Comparison of ENCODE assay signal across 9 mouse cellular contexts in genomic region chr7:141638077-141638476, GRCm38 (mm10). TPM values are rescaled to one million over a fixed set of nuclear protein-coding genes. Genes with fewer than 3 reads are reported as not detected.
DNase-seq lines count a peak whose midpoint lies in the region; ATAC-seq and TF ChIP-seq lines count a peak whose summit lies in the region.
"Not testable (repeated sequence)": the region's sequence is repeated elsewhere in the genome, so short reads cannot be mapped to it uniquely, and the experiment has no call there.
"Had no signal": no experiment of that assay in that cellular context is flagged by ENCODE, and none has a peak within 500 bp of the region (broad histone marks: within the 10 kb centered on the region; RNA-seq: fewer than 3 reads in every experiment).

No protein-coding gene starts in this region.

- 84% methylated on average over 3 of the region's 3 CpGs for WGBS in forebrain, embryonic 13.5 days
- WGBS in heart, embryonic 12.5 days = 97% methylated on average over 3 of the region's 3 CpGs
- 100% methylated on average over 1 of the region's 3 CpGs for WGBS in hindbrain, postnatal 0 days
- over 99% methylated on average over 2 of the region's 3 CpGs for WGBS in limb, embryonic 13.5 days
- 93% methylated on average over 1 of the region's 3 CpGs for WGBS in lung, embryonic 16.5 days
- WGBS in stomach, postnatal 0 days = 94% methylated on average over 1 of the region's 3 CpGs

- H3K4me1 ChIP-seq in forebrain, embryonic 13.5 days; heart, embryonic 12.5 days (replicated peaks); hindbrain, postnatal 0 days (ENCODE audit: insufficient read depth, low read length); limb, embryonic 13.5 days; lung, embryonic 16.5 days (replicated peaks; ENCODE audit: control insufficient read depth, insufficient read depth, low read length); stomach, postnatal 0 days (replicated peaks; ENCODE audit: control insufficient read depth, insufficient read depth): not testable (repeated sequence)

- H3K9me3 ChIP-seq in forebrain, embryonic 13.5 days (replicated peaks); heart, embryonic 12.5 days (replicated peaks); hindbrain, postnatal 0 days (ENCODE audit: low read length); limb, embryonic 13.5 days; lung, embryonic 16.5 days (ENCODE audit: control insufficient read depth, low read length); stomach, postnatal 0 days (ENCODE audit: control insufficient read depth, low read length): not testable (repeated sequence)

- TF ChIP-seq EP300 in stomach, postnatal 0 days (optimal IDR thresholded peaks at IDR 0.05) = not testable (repeated sequence)

- peak; percentile 12 for DNase-seq in adrenal gland, adult 8-10 months
- DNase-seq in hindbrain, postnatal 0 days (ENCODE audit: low spot score); stomach, postnatal 0 days (ENCODE audit: low spot score): not testable (repeated sequence)

- peak; percentile 62 for ATAC-seq in forebrain, embryonic 13.5 days
- peak; percentile 53; the same call in 1 of the 2 replicates for ATAC-seq in heart, embryonic 12.5 days (ENCODE audit: insufficient number of reproducible peaks, low FRiP score)
- peak; percentile 46 for ATAC-seq in hindbrain, postnatal 0 days
- peak; percentile 44; the same call in 1 of the 2 replicates for ATAC-seq in limb, embryonic 13.5 days (ENCODE audit: low FRiP score, low read depth)
- ATAC-seq in lung, embryonic 16.5 days (ENCODE audit: low read depth) = peak; percentile 46; the same call in 1 of the 2 replicates
- peak; percentile 49 for ATAC-seq in monocyte, adult 5-6 weeks (replicated peaks; ENCODE audit: insufficient number of reproducible peaks, low FRiP score, low TSS enrichment, poor library complexity, severe bottlenecking)
- peak; percentile 48 for ATAC-seq in stomach, postnatal 0 days (ENCODE audit: low FRiP score, low TSS enrichment)

- H3K36me3 ChIP-seq in forebrain, embryonic 13.5 days (ENCODE audit: poor library complexity, severe bottlenecking) = peaks cover 19% of the 10 kb centered on the region
- peaks cover 18% of the 10 kb centered on the region for H3K36me3 ChIP-seq in heart, embryonic 12.5 days
- not testable (repeated sequence) for H3K36me3 ChIP-seq in hindbrain, postnatal 0 days (ENCODE audit: insufficient read depth, low read length); lung, embryonic 16.5 days (ENCODE audit: control insufficient read depth, insufficient read depth, low read length); stomach, postnatal 0 days (ENCODE audit: control insufficient read depth, insufficient read depth, low read length)
- peaks cover 19% of the 10 kb centered on the region for H3K36me3 ChIP-seq in limb, embryonic 13.5 days

- H3K27me3 ChIP-seq in forebrain, embryonic 13.5 days; heart, embryonic 12.5 days (replicated peaks); hindbrain, postnatal 0 days (ENCODE audit: insufficient read depth, low read length); limb, embryonic 13.5 days; lung, embryonic 16.5 days (ENCODE audit: control insufficient read depth, insufficient read depth, low read depth, low read length); stomach, postnatal 0 days (ENCODE audit: control insufficient read depth, insufficient read depth, low read length): not testable (repeated sequence)

- not testable (repeated sequence) for H3K27ac ChIP-seq in forebrain, embryonic 13.5 days; heart, embryonic 12.5 days (ENCODE audit: poor library complexity, severe bottlenecking); hindbrain, postnatal 0 days; limb, embryonic 13.5 days; lung, embryonic 16.5 days (ENCODE audit: low read length); stomach, postnatal 0 days (replicated peaks)

- not testable (repeated sequence) for H3K4me3 ChIP-seq in forebrain, embryonic 13.5 days; heart, embryonic 12.5 days; hindbrain, postnatal 0 days (ENCODE audit: low read length); limb, embryonic 13.5 days; lung, embryonic 16.5 days (ENCODE audit: low read length); stomach, postnatal 0 days (ENCODE audit: low read depth, low read length)

- not testable (repeated sequence) for H3K9ac ChIP-seq in forebrain, embryonic 13.5 days; heart, embryonic 12.5 days; hindbrain, postnatal 0 days (replicated peaks; ENCODE audit: low read length); limb, embryonic 13.5 days; lung, embryonic 16.5 days (ENCODE audit: low read length); stomach, postnatal 0 days (ENCODE audit: low read length)

- not testable (repeated sequence) for H3K4me2 ChIP-seq in forebrain, embryonic 13.5 days; heart, embryonic 12.5 days; hindbrain, postnatal 0 days (ENCODE audit: low read depth, low read length); limb, embryonic 13.5 days (replicated peaks); lung, embryonic 16.5 days (ENCODE audit: low read depth, low read length); stomach, postnatal 0 days (replicated peaks; ENCODE audit: low read depth)

- TF ChIP-seq CTCF in hindbrain, postnatal 0 days (IDR thresholded peaks at IDR 0.05; ENCODE audit: low read depth); stomach, postnatal 0 days (IDR thresholded peaks at IDR 0.05; ENCODE audit: low read depth): not testable (repeated sequence)

RNA-seq across cellular contexts. Expression of gene Muc6, which starts 17.0 kb away (rescaled TPM):
- not detected for total RNA-seq in adrenal gland, adult 8-10 months (2022)
- 0.10 and 0.25 TPM in 2 replicates for polyA plus RNA-seq in forebrain, embryonic 13.5 days (2015; fragmentation: Nextera tagmentation; extraction: Ambion mirVana)
- polyA plus RNA-seq in heart, embryonic 12.5 days (2016; fragmentation: Nextera tagmentation; extraction: Ambion mirVana) = 0.06 and 0.11 TPM in 2 replicates
- total RNA-seq in hindbrain, postnatal 0 days (2014; rRNA removed) = not detected in 2 replicates
- 0.13 and 0.23 TPM in 2 replicates for polyA plus RNA-seq in hindbrain, postnatal 0 days (2015; fragmentation: Nextera tagmentation; extraction: Ambion mirVana)
- polyA plus RNA-seq in limb, embryonic 13.5 days (2015; fragmentation: Nextera tagmentation; extraction: Ambion mirVana) = 0.18 and 0.32 TPM in 2 replicates
- polyA plus RNA-seq in lung, embryonic 16.5 days (2015; fragmentation: Nextera tagmentation; extraction: Ambion mirVana) = 0.13 and 0.21 TPM in 2 replicates
- 0.10 to 0.21 TPM in 2 of 3 replicates, not detected in the other for total RNA-seq in monocyte, adult 5-6 weeks (2017)
- polyA plus RNA-seq in stomach, postnatal 0 days (2015; fragmentation: Nextera tagmentation; extraction: Ambion mirVana) = 11.3 and 13.6 TPM in 2 replicates
- total RNA-seq: left cerebral cortex, adult 18-20 months had no signal

RNA-seq across cellular contexts. Expression of gene Muc2, which starts 52.1 kb away (rescaled TPM):
- total RNA-seq in adrenal gland, adult 8-10 months (2022) = 1 to 10 TPM in 2 of 4 experiments, under 1 TPM in 2; 0.24 to 2.2 (median 0.81) TPM
- polyA plus RNA-seq in forebrain, embryonic 13.5 days (2015; fragmentation: Nextera tagmentation; extraction: Ambion mirVana) = 0.11 and 0.21 TPM in 2 replicates
- polyA plus RNA-seq in heart, embryonic 12.5 days (2016; fragmentation: Nextera tagmentation; extraction: Ambion mirVana) = 0.31 and 0.51 TPM in 2 replicates
- total RNA-seq in hindbrain, postnatal 0 days (2014; rRNA removed) = 0.83 and 1.3 TPM in 2 replicates
- polyA plus RNA-seq in hindbrain, postnatal 0 days (2015; fragmentation: Nextera tagmentation; extraction: Ambion mirVana) = 0.20 and 0.91 TPM in 2 replicates
- 0.32 and 1.1 TPM in 2 replicates for polyA plus RNA-seq in limb, embryonic 13.5 days (2015; fragmentation: Nextera tagmentation; extraction: Ambion mirVana)
- polyA plus RNA-seq in lung, embryonic 16.5 days (2015; fragmentation: Nextera tagmentation; extraction: Ambion mirVana) = 0.35 and 0.48 TPM in 2 replicates
- total RNA-seq in monocyte, adult 5-6 weeks (2017) = not detected in 3 replicates
- polyA plus RNA-seq in stomach, postnatal 0 days (2015; fragmentation: Nextera tagmentation; extraction: Ambion mirVana) = 0.23 and 0.40 TPM in 2 replicates
